Mouse (Mus musculus) megakaryocyte progenitor cell, adult 5-6 weeks (primary cell): Measurements from ENCODE around the gene Ptp4a2. TPM values are rescaled to one million over a fixed set of nuclear protein-coding genes. Genes with fewer than 3 reads are reported as not detected.
"Not testable (repeated sequence)": the region's sequence is repeated elsewhere in the genome, so short reads cannot be mapped to it uniquely, and the experiment has no call there.

ENCODE experiments used
- ATAC-seq: replicated peaks from 2 replicates; pipeline ENCODE4 v1.8.0; 2016; ENCODE audit warnings: mild to moderate bottlenecking, moderate TSS enrichment, inconsistent platforms; ENCODE audit not compliant: poor library complexity
- total RNA-seq, 2 experiments: library from RNA; stranded (forward) in 1 of 2; stranded (reverse) in 1 of 2; fragments of 157-497, 149-512 nt in 1 of 2; fragments of 200-1000 nt in 1 of 2; gene quantifications; 2 replicates each; pipeline versions ENCODE4 v1.2.3 to v1.2.4; 2015 to 2017

Ptp4a2 gene
- 310 and 335 TPM in 2 replicates for total RNA-seq (2015)
- total RNA-seq (2017): 303 and 393 TPM in 2 replicates

- ATAC-seq: peak; percentile 86
Observed at GRCm38 (mm10) chr4:129810798-129811604, at the start of gene Ptp4a2. Gene Ptp4a2, plus strand, starts transcription at chr4:129811219.

- peak; percentile 88 for ATAC-seq
Observed at GRCm38 (mm10) chr4:129761606-129762005, 49.4 kb upstream of the Ptp4a2 start.

GRCm38 (mm10) chr4:129762496-129762895 is 48.5 kb upstream of the Ptp4a2 start:
- ATAC-seq: not testable (repeated sequence)

- no peak for ATAC-seq
Observed at GRCm38 (mm10) chr4:129765351-129765750, 45.7 kb upstream of the Ptp4a2 start.

GRCm38 (mm10) chr4:129767782-129768181 is 43.2 kb upstream of the Ptp4a2 start:
- no peak for ATAC-seq

GRCm38 (mm10) chr4:129768742-129769141 is 42.3 kb upstream of the Ptp4a2 start:
- ATAC-seq: not testable (repeated sequence)

- ATAC-seq: no peak
Observed at GRCm38 (mm10) chr4:129770600-129770999, 40.4 kb upstream of the Ptp4a2 start.

GRCm38 (mm10) chr4:129771314-129771671 is 39.7 kb upstream of the Ptp4a2 start:
- ATAC-seq: peak; percentile 37; the same call in 1 of the 2 replicates

- ATAC-seq: peak; percentile 69
Observed at GRCm38 (mm10) chr4:129771672-129772521, 39.1 kb upstream of the Ptp4a2 start.

- ATAC-seq: peak; percentile 89
Observed at GRCm38 (mm10) chr4:129781881-129782675, 28.9 kb upstream of the Ptp4a2 start.

GRCm38 (mm10) chr4:129782857-129783331 is 28.1 kb upstream of the Ptp4a2 start:
- peak; percentile 52 for ATAC-seq

GRCm38 (mm10) chr4:129783506-129783905 is 27.5 kb upstream of the Ptp4a2 start:
- ATAC-seq: no peak

GRCm38 (mm10) chr4:129785178-129785577 is 25.8 kb upstream of the Ptp4a2 start:
- ATAC-seq: peak; percentile 76

GRCm38 (mm10) chr4:129788693-129789092 is 22.3 kb upstream of the Ptp4a2 start:
- ATAC-seq: peak; percentile 59

- ATAC-seq: no peak
Observed at GRCm38 (mm10) chr4:129789635-129790034, 21.4 kb upstream of the Ptp4a2 start.

- ATAC-seq: no peak
Observed at GRCm38 (mm10) chr4:129790475-129790874, 20.5 kb upstream of the Ptp4a2 start.

- no peak for ATAC-seq
Observed at GRCm38 (mm10) chr4:129791399-129791798, 19.6 kb upstream of the Ptp4a2 start.

GRCm38 (mm10) chr4:129792666-129793202 is 18.3 kb upstream of the Ptp4a2 start:
- peak; percentile 49 for ATAC-seq

GRCm38 (mm10) chr4:129793713-129794329 is 17.2 kb upstream of the Ptp4a2 start:
- peak; percentile 78 for ATAC-seq
